Mouse (Mus musculus): ENCODE measurements around the gene Lix1l.

DNA sequence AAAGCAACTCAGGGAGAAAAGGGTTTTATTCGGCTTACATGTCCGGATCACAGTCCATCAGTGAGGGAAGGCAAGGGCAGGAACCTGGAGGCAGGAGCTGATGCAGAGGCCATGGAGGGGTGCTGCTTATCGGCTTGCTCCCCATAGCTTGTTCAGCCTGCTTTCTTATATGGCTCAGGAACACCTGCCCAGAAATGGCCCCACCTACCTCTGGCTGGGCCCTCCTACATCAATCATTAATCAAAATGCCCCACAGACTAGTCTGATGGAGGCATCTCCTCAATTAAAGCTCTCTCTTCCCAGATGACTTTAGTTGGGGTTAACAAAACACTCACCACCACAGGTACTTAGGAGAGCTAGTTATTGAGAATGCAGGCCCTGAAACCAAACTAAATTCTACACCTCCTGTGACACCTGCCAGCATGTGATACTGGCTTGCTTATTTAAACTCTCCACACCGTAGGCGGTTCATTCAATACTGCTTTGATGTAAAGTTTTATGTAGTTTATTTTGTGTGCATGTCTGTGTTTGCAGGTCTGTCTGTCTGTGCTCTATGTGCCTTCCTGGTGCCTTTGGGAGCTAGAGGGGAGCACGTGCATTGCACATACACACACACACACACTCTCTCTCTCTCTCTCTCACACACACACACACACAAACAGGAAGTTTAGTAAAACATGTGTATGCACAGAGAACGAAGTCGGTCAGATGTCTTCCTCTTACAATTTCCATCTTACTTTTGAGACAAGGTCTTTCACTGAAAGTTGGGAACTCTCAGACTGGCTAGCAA lies 34.1 kb upstream of the Lix1l start:
- TF ChIP-seq ZC3H11A (IDR thresholded peaks at IDR 0.05; ENCODE audit: borderline replicate concordance, low read depth, low read length) (no peak), ZNF384 (IDR thresholded peaks at IDR 0.05; ENCODE audit: low read depth, low read length) (no peak), HCFC1 (IDR thresholded peaks at IDR 0.05; ENCODE audit: borderline replicate concordance, insufficient read depth, low read length) (no peak)

All from ES-E14 (cell line).